Mouse (Mus musculus) CD4-positive helper T cell, adult 2 months (primary cell): ENCODE data around the gene Cgref1.

ENCODE experiments used
- DNase-seq: peaks from one replicate; pipeline ENCODE4 v3.0.0-alpha.2; 2012; ENCODE audit warnings: low read depth, missing footprints, low spot score

Gene Cgref1

DNA sequence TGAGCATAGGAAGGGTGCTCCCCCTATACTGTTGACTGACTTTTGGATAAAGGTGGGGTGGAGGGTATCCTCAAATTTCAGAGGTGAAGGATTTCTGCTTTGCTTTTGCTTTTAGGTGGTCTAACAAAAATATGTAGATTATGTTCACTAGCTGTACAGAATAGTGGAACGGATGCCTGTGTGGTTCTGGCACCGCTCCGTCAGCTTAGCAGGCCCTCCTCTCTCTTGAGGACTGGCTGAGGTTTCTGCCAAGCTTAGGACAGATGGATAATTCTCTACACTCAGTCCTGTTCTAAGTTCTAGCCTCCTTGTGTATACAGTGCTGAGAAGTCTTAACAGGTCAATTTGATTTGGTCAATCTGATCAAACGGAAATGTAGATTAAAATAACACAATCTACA is 5.1 kb upstream of the Cgref1 start:
- no peak for DNase-seq

DNA sequence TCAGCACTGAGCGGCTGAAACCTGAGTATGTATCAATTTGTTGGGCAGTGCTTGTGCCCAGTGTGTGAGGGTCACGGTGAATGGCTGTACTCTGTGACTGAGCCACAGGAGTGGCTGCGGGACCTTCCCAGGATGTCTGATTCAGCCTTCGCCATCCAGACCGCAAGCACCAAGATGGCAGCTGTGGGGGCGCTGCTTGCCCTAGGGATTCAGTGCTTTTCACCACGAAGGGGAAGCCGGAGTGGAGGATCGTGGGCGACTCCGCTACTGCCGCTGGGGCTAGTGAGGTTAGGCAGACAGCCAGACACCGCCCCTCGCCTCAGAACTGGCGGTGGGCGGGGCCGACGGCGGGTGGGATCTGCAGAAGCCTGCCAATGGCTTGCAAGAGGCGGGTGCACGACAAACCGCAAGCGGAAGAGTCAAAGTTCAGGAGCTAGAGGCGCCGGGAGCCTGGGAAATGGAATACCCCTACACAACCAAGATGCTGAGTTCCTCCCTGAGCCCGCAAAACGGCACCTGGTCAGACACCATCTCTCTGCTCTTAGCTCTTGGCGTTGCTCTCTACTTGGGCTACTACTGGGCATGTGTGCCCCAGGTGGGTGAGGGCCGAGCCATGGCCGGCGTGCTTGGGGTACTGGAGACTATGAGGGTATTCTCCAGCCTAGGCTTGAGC is 4.4 kb upstream of the Cgref1 start:
- peak; percentile 94 for DNase-seq

DNA sequence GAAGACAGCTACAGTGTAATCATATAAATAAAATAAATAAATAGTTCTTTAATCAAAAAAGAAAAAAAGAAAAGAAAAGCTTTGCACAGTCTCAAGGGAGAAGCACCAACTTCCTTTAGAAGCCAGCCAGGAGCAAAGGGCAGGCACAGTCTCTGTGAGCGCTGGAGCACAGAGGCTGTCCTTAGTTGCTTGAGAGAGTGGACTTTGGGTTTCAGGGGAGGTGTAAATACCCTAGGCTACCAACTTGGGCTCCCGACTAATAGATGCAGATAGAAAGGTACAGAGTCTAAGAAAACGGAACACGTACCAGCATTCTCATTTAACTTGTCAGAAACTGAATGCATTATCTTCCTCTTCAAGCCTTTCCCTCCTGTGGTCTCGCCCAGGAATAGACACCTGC is 3.2 kb upstream of the Cgref1 start:
- no peak for DNase-seq

DNA sequence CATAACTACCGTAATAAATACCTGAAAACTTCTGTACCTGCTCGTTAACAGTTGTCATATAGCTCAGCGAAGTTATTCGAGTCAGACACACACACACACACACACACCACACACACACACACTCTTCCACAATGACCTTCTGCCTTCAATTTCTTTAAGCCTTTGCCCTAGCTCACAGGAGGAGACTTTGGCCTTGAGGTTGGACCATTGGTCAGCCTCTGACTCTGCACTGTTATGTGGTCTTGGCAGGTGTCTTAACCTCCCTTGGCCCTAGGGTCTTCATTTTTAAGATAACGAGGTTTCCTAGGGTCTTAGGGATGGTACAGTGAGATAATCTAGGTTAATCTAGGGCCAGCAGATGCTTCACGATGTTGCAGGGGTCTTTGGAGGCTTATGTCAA is 1.0 kb downstream of the Cgref1 start:
- no peak for DNase-seq

DNA sequence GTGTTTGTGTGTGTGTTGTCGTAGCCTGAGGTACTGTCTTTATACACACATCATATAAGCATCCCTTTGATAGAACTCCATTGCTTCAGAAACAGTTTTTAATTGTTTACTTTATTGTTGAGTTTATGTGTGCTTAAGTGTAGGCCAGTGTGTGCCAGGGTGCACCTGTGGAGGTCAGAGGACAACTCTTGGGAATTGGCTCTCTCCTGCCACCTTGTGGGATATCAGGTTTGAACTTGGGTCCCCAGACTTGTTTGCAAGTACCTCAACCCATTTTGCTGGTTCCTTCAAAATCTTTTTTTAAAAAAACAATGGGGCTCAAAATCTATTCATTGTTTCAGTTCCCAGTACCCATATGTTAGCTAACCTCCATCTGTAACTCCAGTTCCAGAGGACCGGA is 2.4 kb downstream of the Cgref1 start:
- no peak for DNase-seq

DNA sequence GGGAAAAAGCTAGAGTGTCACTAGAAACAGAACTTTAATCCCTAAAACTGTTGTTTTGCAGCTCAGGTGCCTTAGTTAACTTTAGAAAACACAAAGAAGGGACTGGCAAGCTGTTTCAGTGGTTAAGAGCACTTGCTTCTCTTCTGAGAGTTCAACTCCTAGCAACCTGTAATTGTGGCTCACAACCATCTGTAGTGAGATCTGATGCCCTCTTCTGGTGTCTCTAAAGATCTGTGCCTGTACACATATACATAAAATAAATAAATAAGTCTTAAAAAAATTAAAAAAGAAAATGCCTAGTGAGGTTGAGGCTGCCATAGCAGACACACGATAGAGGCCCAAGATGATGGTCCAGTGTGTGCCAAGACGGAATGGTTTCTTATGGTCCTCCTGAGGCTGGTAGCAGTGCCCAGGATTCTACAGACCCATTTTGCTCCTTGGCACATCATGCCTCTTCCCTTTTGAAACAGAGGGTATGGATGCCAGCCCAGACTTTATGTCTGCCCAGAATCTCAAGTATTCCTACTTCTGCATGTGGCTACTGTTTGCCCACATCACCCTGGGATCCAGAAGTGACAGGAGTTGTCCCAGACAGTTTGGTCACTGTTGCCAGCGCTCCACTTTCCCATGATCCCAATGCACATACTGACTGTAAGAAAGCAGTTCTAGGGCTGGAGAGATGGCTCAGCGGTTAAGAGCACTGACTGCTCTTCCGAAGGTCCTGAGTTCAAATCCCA is 10.5 kb downstream of the Cgref1 start:
- no peak for DNase-seq

DNA sequence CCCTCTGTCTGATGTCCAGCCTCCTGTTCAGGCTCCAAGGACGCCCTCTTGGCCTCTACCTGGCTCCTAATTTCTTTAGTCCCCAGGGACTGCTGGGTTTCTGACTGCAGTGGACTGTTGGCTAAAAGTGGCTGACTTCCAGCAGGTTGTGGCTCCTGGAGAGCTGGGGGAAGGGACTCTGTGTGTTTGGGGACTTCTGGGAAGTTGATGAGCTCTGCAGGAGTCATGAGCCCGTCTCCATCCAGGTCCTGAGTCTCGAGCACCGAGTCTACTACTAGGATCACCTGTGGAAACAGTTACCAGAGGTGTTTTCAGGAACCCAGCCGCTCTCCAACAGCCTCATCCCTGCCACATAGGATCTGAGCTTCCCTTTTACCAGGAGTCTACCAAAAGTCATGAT is 11.7 kb downstream of the Cgref1 start:
- DNase-seq = no peak

DNA sequence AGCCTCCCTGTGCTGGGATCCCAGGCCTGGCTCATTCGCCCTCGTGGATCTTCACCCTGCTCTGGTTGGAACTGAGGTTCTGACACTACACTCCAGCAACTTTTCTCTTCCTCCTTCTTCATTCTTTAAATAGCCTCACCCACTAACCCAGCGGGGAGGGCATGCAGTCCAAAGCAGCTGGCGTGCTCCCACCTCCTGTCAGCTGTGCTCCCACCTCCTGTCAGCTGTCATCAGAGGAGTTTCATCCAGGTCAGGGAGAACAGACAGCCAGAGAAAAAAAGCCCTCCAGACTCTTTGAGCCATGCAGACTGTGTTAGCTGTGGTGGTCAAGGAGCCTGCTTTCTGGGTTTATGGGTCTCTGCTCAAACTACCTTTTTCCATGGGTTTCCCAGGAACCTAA is 14.0 kb downstream of the Cgref1 start:
- DNase-seq = no peak

DNA sequence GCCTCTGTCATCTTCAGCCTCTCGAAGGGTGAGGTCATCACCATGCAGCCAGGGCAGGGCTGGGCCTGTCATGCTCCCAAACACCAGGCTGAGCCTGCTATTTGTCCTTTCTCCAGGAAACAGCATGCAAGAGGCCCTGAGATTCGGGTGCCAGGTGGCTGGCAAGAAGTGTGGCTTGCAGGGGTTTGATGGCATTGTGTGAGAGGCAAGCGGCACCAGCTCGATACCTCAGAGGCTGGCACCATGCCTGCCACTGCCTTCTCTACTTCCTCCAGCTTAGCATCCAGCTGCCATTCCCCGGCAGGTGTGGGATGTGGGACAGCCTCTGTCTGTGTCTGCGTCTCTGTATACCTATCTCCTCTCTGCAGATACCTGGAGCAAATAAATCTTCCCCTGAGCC is 14.5 kb downstream of the Cgref1 start:
- DNase-seq = no peak

DNA sequence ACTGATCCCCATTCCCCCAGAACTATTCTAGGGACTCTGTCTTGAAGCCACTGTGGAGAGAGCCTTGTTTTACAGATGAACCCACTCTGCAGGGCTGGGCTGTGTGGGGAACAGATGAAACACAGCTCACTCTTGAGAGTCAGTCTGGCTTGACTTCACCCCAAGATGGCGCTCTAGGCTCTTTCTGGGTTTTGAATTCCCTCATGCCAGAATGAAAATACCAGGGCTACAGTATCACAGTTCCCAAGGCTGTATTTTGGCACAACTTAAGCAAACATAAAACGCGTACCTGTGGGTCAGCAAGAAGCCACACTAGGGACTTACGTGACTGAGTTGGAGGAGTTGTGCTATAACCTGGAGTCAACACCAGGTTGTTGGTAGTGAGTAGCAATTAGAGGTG is 15.3 kb downstream of the Cgref1 start:
- peak; percentile 49 for DNase-seq

DNA sequence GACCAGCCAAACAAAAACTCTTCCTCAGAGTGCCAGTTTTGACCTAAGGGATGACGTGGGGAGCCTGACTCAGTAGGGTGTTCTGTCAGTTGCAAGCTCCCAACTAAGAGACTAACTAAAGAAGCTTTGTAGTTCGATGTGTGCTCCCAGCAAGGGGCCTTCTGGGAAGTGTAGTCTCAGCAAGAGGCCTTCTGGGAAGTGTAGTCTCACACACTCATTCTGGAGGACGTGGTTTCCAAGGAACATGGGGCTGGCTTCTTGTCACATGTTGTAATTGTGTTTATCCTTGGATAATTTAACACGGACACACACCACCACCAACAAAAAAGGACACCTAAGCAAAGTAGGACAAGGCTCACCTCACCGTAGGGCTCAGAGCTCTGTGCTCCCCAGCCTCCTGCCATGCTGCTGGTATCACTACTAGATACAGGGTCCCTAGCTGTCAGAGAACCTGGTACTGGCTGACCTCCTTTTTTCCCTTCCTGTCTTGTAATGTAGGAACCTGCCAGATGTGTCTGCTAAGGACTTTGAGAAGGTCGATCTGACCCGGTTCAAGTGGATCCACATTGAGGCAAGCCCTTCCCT is 17.4 kb downstream of the Cgref1 start:
- DNase-seq = no peak

DNA sequence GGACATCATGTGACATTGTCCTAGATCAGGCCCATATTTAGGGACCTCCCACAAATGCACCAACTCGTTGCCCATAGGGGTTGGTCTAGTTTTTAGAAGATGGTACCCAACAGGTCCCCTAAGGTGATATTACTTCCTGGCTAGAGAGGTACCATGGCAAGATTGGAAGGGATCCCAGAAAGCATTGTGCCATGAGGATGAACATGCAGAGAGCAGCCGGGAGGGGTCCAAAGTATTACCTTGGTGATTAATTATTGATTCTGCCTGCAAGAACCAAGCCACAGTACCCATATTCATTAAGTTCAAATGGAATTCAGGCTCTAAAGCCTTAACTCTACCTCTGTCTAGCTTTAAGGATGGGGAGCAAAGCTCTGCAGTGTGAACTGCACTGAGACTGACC is 19.3 kb downstream of the Cgref1 start:
- no peak for DNase-seq

DNA sequence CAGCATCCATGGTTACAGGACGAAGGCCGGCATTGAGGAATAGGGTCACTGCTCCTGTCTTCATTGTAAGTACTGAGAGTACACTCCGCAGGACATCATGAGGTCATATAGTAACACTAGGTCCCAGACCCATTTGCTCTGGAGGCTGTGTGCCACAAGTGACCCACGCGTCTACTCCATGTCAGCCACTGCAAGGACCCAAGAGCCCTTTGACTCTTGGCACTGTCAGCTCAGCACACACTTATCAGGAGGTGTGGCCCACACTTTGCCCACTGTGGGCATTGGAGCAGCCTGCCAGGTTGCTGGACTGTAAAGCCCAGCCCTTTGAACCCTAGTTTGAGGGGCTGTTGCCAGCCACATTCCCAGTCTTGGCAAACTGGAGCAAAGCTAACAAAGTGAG is 20.2 kb downstream of the Cgref1 start:
- DNase-seq = no peak

DNA sequence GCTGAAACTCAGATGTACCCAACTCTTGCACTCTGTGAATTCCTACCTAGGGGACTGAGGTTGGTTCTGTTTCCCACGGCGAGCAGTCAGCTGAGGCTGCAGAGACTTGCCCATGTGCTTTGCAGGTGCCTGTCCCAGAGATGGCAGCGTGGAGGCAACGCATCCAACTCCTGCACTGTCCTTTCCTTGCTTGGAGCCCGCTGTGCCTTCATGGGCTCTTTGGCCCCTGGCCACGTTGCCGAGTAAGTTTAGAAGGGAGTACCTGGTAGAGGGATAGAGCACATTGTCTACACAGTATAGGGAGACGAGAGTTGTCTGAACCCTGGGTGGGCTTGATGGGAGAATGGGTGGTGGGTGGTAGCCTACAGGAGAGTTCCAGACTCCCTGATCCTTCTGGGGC is 20.8 kb downstream of the Cgref1 start:
- DNase-seq = no peak

DNA sequence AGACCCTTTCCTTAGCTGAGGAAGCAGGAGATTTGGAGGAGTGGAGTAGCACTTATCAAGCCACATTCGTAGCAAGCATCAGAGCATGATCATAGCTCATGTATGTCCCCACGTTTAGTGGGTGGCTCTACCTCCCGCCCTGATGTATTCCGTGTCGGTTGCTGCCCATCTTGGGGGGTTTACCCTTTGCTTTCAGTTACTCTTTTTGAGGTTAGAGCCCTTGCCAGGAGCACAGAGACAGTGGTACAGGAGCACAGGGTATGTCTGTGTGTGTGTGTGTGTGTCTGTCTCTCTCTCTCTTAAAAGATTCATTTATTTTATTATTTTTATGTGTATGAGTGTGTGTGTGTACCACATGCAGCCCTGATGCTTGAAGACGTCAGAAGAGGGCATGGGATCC is 22.3 kb downstream of the Cgref1 start:
- no peak for DNase-seq

DNA sequence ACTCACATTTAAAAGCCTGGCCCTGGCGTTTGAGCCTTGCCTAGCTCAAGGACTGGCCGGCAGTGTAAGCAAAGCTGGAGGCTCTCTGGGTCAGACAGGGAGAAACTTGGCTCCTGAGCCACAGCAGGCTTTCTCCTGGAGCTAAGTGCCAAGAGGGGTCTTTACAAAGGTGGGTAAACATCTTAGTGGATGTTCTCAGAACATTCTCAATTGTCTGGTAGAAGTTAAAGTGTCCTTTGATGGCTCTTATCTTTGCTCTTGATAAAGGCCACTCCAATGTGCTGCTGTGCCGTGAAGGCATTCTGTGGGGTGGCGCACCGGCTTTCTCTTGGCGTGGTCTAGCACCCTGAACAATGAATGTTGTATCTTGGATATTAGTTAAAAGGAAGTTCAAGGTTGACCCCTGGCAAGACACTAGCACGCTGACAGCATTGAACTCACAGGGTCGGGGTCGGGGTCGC is 22.8 kb downstream of the Cgref1 start:
- DNase-seq = no peak

DNA sequence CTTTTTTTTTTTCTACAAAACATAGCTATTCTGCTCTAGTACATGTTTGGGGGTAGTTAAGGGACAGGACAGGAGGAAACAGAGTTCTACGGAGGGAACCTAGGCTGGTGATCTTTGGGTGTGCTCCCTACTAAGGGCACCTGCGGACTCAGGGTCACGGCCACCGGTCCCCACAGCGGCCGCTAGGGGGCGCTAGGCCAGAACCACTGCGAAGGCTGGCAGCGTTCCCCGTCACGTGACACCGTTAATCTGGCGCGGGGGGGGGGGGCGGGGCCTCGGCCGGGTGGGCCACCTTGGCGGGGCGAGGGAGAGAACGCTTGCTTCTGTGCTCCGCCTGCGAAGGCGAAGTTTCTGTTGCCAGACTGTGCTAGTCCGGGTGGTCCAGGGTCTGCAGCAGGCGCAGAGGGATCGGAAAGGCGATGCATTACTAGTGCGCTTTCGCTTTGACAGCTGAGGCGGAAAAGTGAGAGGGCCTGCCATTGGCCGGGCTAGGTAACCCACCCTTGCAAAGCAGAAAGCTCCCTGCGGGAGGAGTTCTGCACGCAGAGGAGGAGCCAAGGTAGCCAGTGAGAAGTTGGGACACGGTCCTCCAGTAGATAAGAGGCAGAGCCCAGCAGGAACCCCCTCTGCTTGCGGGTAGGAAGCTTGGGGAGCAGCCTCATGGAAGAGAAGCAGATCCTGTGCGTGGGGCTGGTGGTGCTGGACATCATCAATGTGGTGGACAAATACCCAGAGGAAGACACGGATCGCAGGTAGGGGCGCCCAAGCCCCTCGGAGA is 23.9 kb downstream of the Cgref1 start, which contains the start of gene Khk:
Gene Khk (plus strand): TSS at position 176 of the 778 bp plus-strand sequence.
- DNase-seq = peak; percentile 91

DNA sequence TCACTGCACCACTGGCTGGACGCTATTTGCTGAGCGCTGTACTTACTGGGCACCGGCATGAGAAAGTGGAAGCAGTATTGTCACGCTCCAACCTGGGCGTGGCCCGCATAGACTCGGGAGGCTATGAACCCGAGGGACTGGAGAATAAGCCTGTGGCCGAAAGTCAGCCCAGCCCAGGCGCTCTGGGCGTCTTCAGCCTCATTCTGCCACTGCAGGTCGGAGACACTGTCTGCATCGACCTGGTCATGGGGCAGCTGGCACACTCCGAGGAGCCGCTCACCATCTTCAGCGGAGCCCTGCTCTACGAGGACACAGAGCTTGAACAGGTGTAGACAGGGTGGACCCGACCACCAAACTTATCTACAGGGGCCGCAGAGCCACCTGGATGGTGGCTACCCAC is 24.8 kb downstream of the Cgref1 start:
- DNase-seq = no peak

DNA sequence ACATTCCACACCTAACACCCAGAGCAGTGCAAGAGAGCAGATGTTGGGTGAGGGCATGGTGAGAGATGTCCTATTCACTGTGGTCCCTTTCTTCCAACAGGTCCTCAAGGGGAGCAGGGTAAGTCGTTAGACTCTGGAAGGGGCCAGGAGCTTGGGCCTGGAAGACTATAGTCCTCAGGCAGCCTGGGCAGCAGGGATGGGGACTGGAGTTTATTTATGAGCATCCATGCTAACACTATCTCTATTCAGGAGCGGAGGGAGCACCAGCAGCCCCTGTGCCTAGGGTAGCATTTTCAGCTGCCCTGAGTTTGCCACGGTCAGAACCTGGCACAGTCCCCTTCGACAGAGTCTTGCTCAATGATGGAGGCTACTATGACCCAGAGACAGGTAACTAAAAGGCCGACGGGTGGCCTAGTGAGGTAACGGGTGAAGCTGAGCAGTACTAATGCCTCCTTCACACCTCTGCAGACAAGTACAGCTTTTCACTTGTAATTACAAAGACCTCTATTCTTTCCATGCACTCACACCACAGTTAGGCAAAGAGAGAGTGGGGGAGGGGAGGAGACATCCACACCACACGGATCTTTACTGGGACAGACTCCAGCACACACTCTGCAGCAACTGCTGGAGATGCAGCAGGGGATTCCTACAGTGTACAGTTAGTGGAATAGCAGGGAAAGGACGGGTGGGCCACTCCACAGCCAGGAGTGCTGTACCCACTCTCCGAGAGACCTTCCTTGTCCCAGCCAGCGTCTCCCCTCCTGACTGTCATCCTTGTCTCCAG is 25.4 kb downstream of the Cgref1 start:
- DNase-seq = no peak

DNA sequence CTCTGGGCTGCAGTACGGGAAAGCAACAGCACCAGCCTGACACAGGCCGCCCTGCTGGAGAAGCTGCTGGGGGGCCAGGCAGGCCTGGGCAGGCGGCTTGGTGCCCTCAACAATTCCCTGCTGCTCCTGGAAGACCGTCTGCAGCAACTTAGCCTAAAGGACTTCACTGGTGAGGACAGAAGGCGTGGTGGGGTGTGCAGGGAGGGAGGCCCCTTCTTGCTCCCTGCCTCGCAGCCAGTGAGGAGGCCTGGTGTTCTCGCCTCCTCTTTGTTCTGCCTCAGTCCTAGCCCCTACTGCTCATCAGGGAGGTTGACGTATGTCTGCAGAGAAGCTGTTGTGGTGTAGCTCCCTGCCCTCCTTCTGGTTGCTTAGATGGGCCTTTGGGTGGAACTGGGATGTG is 26.7 kb downstream of the Cgref1 start:
- DNase-seq = no peak

DNA sequence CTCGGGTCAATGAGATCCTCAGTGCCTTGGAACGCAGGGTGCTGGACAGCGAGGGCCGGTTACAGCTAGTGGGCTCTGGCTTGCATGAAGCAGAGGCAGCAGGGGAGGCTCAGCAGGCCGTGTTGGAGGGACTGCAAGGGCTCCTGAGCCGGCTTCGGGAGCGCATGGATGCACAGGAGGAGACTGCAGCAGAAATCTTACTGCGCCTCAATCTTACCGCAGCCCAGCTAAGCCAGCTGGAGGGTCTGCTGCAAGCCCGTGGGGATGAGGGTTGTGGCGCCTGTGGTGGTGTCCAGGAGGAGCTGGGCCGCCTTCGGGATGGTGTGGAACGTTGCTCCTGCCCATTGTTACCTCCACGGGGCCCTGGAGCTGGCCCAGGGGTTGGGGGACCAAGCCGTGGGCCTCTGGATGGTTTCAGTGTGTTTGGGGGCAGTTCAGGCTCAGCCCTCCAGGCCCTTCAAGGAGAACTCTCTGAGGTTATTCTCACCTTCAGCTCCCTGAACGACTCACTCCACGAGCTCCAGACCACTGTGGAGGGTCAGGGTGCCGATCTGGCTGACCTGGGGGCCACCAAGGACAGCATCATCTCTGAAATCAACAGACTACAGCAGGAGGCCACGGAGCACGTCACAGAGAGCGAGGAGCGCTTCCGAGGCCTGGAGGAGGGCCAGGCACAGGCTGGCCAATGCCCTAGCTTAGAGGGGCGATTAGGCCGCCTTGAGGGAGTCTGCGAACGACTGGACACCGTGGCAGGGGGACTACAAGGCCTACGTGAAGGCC is 27.3 kb downstream of the Cgref1 start:
- no peak for DNase-seq
